Mouse (Mus musculus): ENCODE measurements around the gene Prdx5. TPM values are rescaled to one million over a fixed set of nuclear protein-coding genes. Genes with fewer than 3 reads are reported as not detected.
"Not testable (repeated sequence)": the region's sequence is repeated elsewhere in the genome, so short reads cannot be mapped to it uniquely, and the experiment has no call there.

Prdx5 gene
- total RNA-seq, 2 experiments from 2014 or later, result 203 to 204 TPM

DNA sequence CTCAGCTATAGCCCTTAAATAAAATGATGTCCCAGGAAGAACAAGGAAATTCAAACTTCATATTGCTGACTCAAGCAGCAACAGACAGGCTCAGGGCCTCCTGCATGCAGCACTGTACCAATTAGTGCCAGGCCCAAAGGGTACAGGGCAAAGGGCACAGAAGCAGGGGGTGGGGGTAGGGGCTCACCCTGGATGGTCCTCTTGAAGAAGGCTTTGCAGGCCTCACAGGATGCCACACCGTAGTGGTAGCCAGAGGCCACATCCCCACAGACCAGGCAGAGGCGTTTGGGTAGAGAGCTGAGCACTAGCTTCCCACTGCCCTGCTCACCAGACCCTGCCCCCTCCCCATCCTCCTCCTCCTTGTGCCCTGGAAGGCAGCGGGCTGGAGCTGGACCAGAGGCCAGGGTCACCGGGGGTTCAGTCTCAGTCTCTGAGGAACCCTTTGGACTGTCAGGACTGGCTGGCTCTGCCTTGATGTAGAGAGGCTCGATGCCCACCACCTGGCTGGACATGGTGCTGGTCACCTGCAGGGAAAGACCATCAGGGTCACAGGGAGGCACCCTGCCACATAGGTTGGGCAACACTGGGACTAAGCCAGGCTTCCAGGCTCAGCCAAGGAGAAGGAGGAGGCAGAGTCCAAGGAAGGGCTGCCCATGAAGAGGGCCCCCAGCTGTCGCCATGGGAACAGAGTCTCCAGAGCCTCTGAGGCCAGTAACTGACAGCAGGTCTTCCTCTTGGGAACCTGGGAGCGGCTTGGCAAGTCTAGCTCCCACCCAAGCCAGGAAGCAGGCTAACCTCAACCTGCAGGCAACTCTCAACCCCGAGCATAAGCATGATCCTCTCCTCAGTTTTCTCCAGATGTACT, 10.2 kb upstream of the Prdx5 start:
- DNase-seq, result peak; percentile 47
- intact Hi-C loops (cut with DNase I), result no loop called here

DNA sequence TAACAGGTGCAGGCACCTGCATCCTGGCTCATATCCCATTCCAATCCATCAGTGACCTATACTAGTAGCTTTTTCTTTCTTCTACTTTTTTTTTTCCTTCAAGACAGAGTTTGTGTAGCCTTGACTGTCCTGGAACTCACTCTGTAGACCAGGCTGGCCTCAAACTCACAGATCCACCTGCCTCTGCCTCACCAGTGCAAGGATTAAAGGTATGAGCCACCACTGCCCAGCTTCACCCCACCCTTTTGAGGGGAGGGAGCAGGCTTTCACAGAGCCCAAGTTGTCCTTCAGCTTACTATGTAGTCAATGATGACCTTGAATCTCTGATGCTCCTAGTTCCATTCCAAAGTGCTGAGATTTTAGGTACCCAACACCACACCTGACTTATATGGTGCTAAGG, 9.5 kb upstream of the Prdx5 start:
- intact Hi-C loops (cut with DNase I), result no loop called here
- no peak for DNase-seq

DNA sequence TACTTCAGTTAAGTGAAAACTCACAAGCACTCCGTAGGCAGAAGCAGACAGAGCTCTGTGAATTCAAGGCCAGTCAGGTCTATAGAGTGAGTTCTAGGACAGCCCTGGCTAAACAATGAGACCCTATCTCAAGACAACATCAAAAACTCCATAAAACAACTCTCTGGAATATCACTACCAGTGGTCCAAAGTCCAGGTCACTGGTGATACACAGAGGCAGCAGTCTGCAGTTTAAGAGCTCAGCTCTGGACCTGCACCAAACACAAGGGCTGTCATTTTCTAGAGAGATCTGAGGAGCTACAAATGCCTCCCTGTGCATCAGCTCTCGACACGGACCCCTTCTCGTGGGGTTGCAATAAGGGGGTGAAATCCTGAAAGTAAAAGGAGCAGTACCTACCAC, 8.4 kb upstream of the Prdx5 start:
- no peak for DNase-seq
- intact Hi-C loops (cut with DNase I), result no loop called here

DNA sequence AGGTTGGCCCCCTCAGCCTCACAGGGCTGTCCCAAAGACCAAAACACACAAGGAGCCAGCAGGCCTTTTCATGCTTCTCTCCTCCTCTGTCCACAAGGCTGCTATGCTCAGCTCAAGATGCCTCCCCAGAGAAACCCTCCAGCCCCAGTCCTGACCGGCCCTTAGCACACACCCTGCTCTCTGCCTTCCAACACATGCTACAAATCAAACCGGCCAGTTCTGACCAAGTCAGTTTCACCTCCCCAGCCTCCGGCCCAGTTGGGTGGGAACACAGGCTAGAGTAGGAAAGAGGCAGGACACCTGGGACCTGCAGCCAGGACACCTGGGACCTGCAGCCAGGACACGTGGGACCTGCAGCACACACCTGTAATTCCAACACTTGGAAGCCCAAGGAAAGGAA, 6.6 kb upstream of the Prdx5 start:
- no peak for DNase-seq
- intact Hi-C loops (cut with DNase I), result no loop called here

DNA sequence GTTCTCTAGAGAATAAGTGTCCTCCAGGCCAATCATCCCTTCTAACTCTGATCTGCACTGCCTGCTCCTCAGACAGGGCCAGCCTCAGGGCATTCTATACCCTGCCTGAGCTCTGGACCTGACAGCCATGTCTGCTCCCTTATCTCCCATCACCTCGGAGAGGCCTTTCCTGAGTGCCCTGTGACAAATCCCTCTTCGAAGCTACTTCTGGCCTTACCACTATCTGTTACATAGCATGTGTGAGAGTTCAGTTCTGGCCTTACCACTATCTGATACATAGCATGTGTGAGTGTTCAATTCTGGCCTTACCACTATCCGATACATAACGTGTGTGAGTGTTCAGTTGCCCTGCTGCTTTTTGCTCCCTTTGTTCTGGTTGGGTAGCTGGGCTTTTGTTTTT, 5.4 kb upstream of the Prdx5 start:
- DNase-seq, result no peak
- intact Hi-C loops (cut with DNase I), result no loop called here

DNA sequence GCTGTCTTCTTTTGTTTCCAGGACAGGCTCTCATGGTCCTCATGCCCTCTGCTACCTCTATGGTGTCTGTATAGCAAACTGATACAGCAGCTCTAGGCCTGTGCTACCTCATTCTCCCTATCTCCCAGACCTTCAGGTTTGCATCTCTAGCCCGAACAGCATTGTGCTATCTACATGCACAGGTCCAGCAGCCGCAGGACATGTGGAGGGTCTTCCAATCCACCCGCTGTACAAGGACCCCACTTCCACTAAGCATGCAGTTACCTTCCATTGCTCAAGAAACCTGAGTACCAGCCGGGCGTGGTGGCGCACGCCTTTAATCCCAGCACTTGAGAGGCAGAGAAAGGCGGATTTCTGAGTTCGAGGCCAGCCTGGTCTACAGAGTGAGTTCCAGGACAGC, 4.6 kb upstream of the Prdx5 start:
- intact Hi-C loops (cut with DNase I), result no loop called here
- DNase-seq, result no peak

DNA sequence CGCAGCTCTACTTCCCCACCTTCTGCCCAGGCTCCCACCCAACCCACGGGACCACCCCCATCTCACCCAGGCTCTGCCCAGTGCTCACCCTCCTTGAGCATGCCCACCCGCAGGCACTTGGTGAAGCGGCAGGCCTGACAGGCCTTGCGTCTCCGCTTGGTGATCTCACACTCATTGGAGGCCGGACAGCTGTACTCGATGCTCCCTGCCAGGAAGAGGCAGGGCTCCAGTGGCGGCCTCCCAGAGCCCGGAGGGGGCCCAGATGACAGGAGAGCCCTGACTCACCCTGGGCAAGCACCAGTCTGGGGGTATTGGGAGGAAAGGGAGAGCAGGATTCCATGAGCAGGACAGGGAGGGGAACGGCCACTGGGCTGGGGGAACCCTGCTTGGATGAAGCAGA, 4.1 kb upstream of the Prdx5 start:
- intact Hi-C loops (cut with DNase I), result no loop called here
- DNase-seq, result no peak

DNA sequence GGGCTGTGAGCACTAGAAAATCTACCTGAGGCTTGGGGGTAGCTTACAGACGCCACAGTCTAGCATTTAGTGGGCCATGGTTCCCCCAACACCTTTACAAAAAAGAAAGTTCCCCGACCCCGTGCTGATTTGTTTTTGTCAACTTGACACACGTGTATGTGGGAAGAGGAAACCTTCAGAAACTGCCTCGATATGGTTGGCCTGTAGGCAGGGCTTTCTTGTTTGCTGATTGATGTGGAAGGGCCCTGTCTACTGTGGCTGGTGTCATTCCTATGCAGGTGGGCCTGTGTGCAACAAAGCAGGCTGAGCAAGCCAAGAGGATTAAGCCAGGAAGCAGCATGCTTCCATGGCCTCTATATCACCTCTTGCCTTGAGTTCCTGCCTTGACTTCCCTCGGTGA, 3.1 kb upstream of the Prdx5 start:
- intact Hi-C loops (cut with DNase I), result no loop called here
- DNase-seq, result no peak

DNA sequence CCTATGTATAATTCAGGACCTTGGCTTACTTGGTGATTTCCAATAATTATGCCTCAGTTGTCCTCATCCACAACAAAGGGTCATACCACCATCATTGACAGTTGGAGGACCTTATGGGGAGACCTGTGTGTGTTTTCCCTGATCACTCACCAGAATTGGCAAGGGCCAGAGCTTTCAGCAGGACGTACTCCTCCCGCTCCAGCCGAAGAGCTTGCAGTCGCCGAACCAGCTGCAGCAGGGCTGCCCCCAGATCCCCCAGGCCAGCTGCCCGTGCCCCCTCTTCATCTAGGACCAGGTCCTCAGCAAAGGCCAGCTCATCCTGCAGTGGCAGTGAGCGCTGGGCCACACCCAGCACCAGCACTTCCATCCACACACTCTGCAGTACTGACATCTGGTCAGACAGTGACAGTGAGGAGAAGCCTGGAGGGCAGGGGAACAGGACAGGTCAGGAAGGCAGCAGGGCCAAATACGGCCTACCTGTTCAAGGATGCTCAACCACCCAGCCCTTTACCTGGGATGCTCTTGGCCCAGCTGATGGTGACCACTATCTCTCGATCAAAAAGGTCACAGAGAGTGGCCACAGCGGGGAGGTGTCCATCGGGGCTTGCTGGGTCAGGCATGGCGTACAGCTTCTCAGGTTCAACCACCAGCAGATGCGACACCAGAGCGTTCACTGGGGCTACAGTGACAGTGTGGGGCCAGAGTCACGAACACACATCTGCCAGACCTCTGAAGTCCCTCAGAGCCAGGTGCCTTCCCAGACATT, 2.5 kb upstream of the Prdx5 start:
- intact Hi-C loops (cut with DNase I), result no loop called here

DNA sequence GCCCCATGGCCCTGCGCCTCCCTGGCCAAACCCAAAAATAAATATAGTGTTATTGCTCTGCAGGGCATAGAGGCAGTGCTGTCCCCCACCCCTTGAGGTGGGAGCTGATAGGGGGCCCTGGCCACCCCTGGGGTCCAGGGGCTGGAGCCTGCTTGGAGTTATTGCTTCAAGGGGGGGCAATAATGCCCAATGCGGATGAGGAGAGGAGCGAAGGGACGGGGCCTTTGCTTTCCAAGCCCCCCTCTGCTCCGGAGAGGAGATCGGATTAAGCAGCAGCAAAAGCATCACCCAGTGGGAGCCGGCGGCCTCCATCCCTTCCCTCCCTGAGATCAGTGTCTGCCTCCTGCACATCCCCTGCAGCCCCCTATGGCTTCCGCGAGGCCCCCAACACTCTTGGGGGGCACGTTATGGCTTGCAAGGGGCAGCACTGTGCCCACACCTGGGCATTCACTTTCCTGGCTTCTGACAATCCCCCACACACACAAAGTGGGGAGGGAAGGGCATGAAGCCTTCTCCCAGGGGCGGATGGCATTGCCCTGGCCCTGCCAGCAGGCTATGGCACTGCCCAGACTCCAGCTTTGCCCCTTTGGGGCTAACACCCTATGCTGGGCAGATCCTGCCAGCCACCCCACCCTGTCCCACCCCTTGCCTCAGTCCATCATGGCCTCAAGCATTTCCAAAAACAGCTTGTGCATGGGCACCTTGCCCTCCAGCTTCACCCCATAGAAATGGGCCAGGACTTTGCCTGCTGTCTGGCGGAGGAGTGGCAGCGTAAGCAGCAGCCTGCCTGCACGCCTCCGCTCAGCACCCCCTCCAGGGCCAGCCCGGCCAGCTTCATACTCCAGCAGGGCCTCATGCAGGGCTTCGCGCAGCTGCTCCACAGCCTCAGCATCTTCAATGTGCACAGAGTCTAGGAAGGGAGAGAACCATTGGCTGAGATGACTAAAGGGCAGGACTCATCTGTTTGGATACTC, 1.5 kb upstream of the Prdx5 start:
- no peak for DNase-seq
- intact Hi-C loops (cut with DNase I), result no loop called here

More for the DNA sequence above, 2.5 kb upstream of the Prdx5 start:
- DNase-seq, result no peak

DNA sequence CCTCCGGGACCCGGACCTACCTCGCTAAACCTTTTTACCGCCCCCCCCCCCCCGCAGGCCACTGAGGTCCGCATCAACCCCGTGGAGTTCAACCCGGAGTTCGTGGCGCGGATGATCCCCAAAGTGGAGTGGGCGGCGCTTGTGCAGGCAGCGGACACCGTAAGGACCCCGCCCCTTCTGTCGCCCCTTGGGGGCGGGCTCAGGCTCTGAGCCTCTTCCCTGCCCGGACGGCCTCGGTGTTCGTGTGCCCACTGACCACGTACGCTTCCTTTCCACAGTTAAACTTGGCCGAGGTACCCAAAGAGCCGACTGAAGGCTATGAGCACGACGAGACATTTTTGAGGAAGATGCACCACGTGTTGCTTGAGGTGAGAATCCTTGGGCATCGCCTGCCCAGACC, 400 bp upstream of the Prdx5 start:
- intact Hi-C loops (cut with DNase I), result not testable (repeated sequence)
- peak; percentile 56 for DNase-seq

DNA sequence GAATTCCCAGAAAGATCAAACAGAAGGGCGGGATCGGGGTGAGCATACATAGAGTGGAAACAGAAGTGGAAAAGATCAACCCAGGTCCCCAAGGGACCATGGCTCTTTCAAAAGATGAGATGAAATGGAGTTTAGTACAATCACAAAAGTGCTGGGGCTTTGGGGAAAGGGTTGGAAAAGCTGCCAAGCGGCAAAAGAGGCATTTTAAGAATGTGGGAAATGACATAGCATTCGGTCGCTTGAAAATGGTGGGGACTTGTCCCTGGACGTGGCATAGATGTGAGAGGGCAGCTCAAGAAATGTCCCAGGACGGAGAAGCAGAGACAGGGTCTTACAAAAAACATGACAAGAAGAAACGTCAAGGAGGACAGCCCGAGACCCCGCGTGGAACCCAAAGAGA, 885 bp downstream of the Prdx5 start:
- intact Hi-C loops (cut with DNase I), result loop anchor here (5.0 kb wide), 1 partner anchor 47 kb away; no protein-coding TSS in a partner anchor

DNA sequence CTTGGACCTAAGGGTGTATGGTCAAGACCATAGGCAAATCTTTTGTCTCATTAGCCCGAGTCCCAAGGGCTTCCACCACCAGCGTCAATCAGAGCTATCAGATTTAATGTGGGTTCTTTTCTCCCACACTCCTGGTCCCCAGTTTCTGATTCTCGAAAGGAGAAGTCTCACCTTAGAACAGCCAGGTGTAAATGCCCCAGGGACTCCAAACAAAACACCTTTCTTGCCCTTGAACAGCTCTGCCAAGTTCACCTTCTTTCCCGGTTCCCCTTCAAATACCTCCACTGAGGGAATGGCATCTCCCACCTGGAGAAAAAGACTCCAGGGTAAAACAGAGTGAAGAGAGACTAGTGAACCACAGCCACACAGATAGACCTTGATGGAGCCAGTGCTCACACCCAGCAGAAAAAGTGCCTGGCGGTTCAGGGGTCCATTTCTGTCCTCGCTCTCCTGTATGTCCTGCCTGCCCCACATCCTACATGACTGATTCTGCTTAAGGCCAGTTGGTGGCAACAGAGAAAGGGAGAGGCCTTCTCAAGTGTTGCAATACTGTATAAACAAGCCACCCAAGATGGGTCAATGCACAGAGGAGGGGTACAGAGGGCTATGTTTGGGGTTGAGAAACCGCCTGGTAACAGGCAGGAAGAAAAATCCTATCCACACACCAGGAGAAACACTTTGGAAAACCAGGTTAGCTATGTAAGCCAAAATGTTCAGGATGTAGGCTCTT, 1.9 kb downstream of the Prdx5 start:
- intact Hi-C loops (cut with DNase I), result loop anchor here (5.0 kb wide), 1 partner anchor 46 kb away; no protein-coding TSS in a partner anchor
- no peak for DNase-seq

More for the DNA sequence above, 885 bp downstream of the Prdx5 start:
- no peak for DNase-seq

DNA sequence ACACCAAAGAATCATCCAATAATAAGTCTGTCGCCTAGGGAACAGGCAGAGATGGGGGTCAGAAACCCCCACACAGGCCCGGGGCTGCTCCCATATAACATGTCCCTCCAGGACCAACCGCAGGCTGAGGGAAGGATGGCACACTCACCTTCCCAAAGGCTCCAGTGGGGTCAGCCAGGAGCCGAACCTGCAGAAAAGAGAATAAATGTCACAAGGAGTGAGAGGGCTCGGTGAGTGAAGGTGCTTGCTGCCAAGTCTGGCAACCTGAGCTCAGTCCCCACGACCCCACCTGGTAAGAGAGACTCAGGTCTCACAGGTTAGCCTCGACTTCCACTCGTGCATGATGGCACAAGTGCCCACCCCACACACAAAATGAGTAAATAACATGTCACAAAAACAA, 2.8 kb downstream of the Prdx5 start:
- intact Hi-C loops (cut with DNase I), result loop anchor here (5.0 kb wide), 1 partner anchor 45 kb away; no protein-coding TSS in a partner anchor
- no peak for DNase-seq

DNA sequence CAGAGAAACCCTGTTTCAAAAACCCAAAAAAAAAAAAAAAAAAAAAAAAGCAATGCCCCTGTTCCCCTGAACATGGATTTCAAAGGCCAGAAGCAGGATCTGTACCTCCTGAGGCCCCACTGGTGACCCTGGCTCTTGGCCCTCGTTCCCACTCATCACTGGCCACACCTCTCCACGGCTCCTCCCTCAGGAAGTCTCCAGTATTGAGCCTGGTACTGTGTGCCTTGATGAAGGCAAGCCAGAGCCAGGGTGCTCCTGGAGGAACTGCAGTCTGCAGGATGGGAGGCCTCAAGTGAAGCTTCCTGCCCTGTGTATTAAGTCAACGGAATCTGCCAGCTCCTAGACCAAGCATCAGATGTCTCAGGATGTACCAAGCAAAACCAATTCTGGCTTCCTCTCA, 3.7 kb downstream of the Prdx5 start:
- DNase-seq, result no peak
- intact Hi-C loops (cut with DNase I), result loop anchor here (5.0 kb wide), 1 partner anchor 44 kb away; no protein-coding TSS in a partner anchor

DNA sequence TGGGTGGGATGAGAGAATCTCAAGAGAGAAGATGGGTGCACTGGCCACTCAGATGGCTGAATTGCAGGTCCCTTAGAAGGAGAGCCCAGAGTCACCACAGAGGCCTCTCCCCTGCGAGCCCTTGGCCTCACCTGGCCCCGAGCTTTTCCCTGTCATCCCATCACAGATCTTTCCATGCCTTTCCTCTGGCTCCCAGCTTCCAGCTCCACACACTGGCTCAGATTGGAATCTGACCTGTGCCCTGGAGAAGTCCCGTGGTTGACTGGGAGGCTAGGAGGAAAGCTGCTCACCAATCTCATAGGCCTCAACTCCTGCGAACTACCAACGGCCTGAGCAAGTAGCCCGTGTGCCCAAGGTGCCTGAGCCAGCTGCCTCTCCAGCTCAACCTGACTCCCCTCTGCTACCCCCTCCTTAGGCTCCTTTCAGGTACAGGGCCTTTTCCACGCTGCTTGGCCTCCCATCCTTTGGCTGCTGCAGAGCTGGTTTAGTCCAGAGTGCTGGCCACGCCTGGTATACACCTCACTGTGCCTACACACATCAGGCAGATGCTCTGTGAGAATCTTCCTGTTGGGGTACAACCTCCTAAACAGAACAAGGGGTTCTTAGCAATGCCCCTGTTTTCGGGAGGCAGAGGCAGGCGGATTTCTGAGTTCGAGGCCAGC, 4.3 kb downstream of the Prdx5 start:
- intact Hi-C loops (cut with DNase I), result loop anchor here (5.0 kb wide), 1 partner anchor 43 kb away; no protein-coding TSS in a partner anchor
- DNase-seq, result no peak

DNA sequence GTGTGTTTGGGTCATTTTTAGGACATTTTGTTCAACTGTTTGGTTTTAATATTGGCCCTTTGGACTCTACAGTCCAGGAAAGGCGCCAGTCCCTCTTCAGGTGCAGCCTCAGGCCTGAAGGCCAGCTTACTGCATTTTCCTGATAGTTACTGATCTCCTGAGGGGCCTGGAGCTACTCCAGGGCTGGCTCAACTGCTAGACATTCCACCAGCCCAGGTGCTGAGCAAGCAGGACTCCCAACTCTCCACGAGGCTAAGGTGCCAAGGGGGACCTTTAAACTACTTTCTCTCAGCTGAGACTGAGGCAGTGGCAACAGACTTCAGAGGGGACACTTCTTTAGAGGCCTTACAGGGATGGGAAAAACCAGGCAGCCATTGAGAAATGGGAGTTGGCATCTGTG, 5.1 kb downstream of the Prdx5 start:
- intact Hi-C loops (cut with DNase I), result loop anchor here (5.0 kb wide), 1 partner anchor 43 kb away; no protein-coding TSS in a partner anchor

DNA sequence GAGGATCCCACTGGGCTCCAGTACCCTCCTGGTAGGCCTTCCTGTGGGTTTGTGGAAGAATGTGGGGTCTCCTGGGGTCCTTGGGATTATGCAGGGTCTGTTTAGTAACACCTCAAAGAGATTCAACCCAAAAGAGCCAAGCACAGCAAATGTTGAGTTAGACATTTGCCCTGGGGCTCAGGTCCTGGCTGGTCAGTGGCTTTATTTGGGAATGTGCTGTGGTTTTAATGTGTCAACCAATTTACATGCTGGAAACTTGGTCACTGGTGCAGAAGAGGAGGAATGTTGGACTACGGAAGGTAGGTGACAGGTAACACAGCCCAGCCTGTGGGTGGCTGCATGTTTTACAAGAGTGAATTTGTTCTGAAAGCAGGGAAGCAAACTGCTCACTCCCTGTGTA, 6.9 kb downstream of the Prdx5 start:
- no peak for DNase-seq
- intact Hi-C loops (cut with DNase I), result no loop called here

More for the DNA sequence above, 5.1 kb downstream of the Prdx5 start:
- DNase-seq, result no peak

DNA sequence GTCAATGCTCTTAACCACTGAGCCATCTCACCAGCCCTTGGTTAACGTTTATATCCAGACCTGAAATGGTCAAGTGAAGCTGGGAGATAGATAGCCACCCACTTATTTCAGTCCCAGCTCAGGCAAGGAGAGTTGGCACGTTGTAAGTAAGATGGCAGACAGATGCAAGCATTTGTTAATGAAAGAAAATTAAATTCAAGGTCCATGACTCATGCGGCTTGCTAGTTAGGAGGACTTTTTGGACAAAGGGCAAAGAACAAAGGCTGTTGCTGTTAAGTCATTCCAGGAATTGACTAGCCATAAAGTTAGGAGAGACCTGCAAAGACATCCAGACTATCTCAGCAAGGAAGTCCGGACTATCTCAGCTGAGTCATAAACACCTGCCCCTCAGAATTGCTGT, 10.3 kb downstream of the Prdx5 start:
- DNase-seq, result no peak
- intact Hi-C loops (cut with DNase I), result no loop called here

Measured in left cerebral cortex, postnatal 4 days (tissue).